Mouse (Mus musculus) midbrain, postnatal 0 days (tissue): ENCODE results near the gene Selenoi. TPM values are rescaled to one million over a fixed set of nuclear protein-coding genes. Genes with fewer than 3 reads are reported as not detected.

Experiments
- ATAC-seq: fragments of 200-750 bp; cut with Nextera tagmentation; 2 replicates; pipeline ENCODE4 v1.8.0; 2017; ENCODE audit warnings: moderate number of reproducible peaks, mild to moderate bottlenecking, moderate TSS enrichment, moderate library complexity; ENCODE audit not compliant: low FRiP score
- DNase-seq: peaks from one replicate; pipeline ENCODE4 v3.0.0-alpha.2; 2015; ENCODE audit warnings: low spot score
- H3K27ac ChIP-seq: fragments of 300-500 bp; sonication (generic); 2 replicates; pipeline ENCODE4 v1.5.1; 2014; ENCODE audit warnings: low read depth, mild to moderate bottlenecking, low read length, mixed read lengths
- H3K27me3 ChIP-seq: fragments of 300-500 bp; sonication (generic); 2 replicates; pipeline ENCODE4 v1.6.1; 2014; ENCODE audit warnings: low read length, control low read depth, mixed read lengths; ENCODE audit not compliant: insufficient read depth
- H3K36me3 ChIP-seq: fragments of 300-500 bp; sonication (generic); 2 replicates; pipeline ENCODE4 v1.6.1; 2014; ENCODE audit warnings: low read length, control low read depth, mixed read lengths; ENCODE audit not compliant: insufficient read depth
- H3K4me1 ChIP-seq: fragments of 300-500 bp; sonication (generic); 2 replicates; pipeline ENCODE4 v1.6.1; 2014; ENCODE audit warnings: mild to moderate bottlenecking, control low read depth, antibody characterized with exemption, low read length, mixed read lengths; ENCODE audit not compliant: insufficient read depth
- H3K4me2 ChIP-seq: fragments of 300-500 bp; sonication (generic); 2 replicates; pipeline ENCODE4 v1.6.1; 2014; ENCODE audit warnings: low read depth, mild to moderate bottlenecking, low read length, mixed read lengths; ENCODE audit not compliant: poor library complexity, severe bottlenecking
- H3K4me3 ChIP-seq: fragments of 300-500 bp; sonication (generic); 2 replicates; pipeline ENCODE4 v1.5.1; 2014; ENCODE audit warnings: low read depth, mild to moderate bottlenecking, low read length, moderate library complexity
- H3K9ac ChIP-seq: fragments of 300-500 bp; sonication (generic); replicated peaks from 2 replicates; pipeline ENCODE4 v1.6.1; 2014; ENCODE audit warnings: mild to moderate bottlenecking, low read length, moderate library complexity, mixed read lengths; ENCODE audit not compliant: poor library complexity, severe bottlenecking
- H3K9me3 ChIP-seq: fragments of 300-500 bp; sonication (generic); 2 replicates; pipeline ENCODE4 v1.6.1; 2016; ENCODE audit warnings: low read length, control low read depth
- CTCF ChIP-seq: IDR thresholded peaks from 2 replicates; pipeline ENCODE4 v1.5.1; 2016; ENCODE audit warnings: antibody characterized with exemption, mild to moderate bottlenecking
- WGBS: fragments of 180-500 bp; shearing (Covaris S2); extraction: QIAGEN DNeasy Blood & Tissue Kit; methylation state at CpG from one replicate; pipeline ENCODE4 v1.1.7; 2014; 5-methylcytosine and 5-hydroxymethylcytosine counted together
- polyA plus RNA-seq: library from polyadenylated mRNA; unstranded; fragments of >200 nt; fragmentation: Nextera tagmentation; extraction: Ambion mirVana; gene quantifications from 2 replicates; pipeline ENCODE4 v1.2.1, GENCODE M21; 2015
- total RNA-seq: library from RNA; depleted of rRNA; stranded (reverse); fragments of >200 nt; gene quantifications from 2 replicates; pipeline ENCODE4 v1.2.3, GENCODE M21; 2014; rRNA removed

Selenoi gene
- total RNA-seq = 99.1 and 113 TPM in 2 replicates
- 24.3 and 26.8 TPM in 2 replicates for polyA plus RNA-seq

DNA sequence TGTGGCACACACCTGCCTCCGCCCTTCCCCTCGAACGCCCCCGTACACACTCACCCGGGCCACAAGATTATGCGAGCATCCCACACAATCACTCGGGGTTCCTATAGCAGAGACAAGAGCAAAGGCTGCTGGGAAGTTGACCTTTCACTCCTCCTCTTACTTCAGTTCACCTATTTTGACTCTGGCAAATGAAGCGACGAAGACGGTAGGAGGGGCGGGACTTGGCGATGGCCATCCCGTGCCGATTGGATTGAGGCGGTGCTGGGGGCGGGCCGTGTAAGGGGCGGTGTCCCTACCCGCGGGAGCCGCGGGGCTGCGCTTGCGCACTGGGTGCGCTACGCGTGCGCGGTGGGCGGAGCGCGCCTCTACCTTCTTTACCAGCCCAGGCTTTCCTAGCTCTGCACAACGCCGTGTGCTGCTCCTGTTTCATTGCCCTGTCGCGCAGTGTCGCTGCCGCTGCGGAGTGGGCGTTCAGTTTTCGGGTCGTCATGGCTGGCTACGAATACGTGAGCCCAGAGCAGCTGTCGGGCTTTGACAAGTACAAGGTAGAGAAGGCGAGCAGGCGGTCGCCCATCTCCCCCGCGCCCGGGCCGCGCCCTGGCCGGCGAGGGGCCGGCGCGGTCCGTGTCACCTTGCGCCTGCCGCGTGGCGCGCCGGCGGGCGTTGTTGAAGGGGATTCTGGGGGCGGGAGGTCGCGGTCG is at the start of gene Selenoi:
Selenoi (plus strand) TSS at position 311 of the 701 bp plus-strand sequence.
- WGBS = 7% methylated on average over 58 of the region's 71 CpGs
- Histone ChIP-seq H3K9ac (peak within 1 kb of the TSS; percentile 90), H3K27ac (peak within 1 kb of the TSS; percentile 89), H3K9me3 (no peaks in the 10 kb centered on the region), H3K4me1 (peaks cover 7% of the 10 kb centered on the region; the same call in 1 of the 2 replicates), H3K27me3 (no peaks in the 10 kb centered on the region), H3K36me3 (no peaks in the 10 kb centered on the region), H3K4me2 (peak within 1 kb of the TSS; percentile 80), H3K4me3 (peak within 1 kb of the TSS; percentile 85)
- ATAC-seq (peak; percentile 100), DNase-seq (peak; percentile 99)
- TF ChIP-seq CTCF = peak; percentile 39; the same call in 1 of the 2 replicates

GRCm38 (mm10) chr5:30187687-30188485 is 44.5 kb upstream of the Selenoi start:
- no peak overlapping the region for H3K4me3 ChIP-seq
- no peaks in the 10 kb centered on the region for H3K9me3 ChIP-seq
- no peak overlapping the region for H3K4me2 ChIP-seq
- peaks cover 20% of the 10 kb centered on the region for H3K36me3 ChIP-seq
- no peaks in the 10 kb centered on the region for H3K27me3 ChIP-seq
- no peak overlapping the region for H3K27ac ChIP-seq
- no peak for ATAC-seq
- DNase-seq = no peak
- WGBS = 96% methylated on average over 12 of the region's 12 CpGs
- TF ChIP-seq CTCF = no peak
- H3K4me1 ChIP-seq = no peaks in the 10 kb centered on the region
- no peak overlapping the region for H3K9ac ChIP-seq

DNA sequence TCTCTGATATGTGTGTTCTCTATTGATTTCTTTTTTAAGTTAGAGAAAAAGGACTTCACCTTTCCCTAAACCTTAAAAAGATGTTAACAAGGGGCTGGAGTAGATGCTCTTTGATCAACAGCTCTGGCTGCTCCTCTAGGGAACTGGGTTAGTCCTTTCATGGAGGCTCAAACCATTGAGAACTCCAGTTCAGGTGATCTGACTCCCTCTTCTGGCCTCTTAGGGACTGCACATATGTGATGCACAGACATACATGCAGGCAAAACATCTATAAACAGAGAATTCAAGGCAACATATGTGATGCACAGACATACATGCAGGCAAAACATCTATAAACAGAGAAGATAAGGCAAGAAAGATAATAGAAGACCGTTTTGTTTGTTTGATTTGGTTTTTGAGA is 39.9 kb upstream of the Selenoi start:
- no peaks in the 10 kb centered on the region for H3K36me3 ChIP-seq
- H3K4me2 ChIP-seq = no peak overlapping the region
- H3K27ac ChIP-seq = no peak overlapping the region
- H3K9me3 ChIP-seq = no peaks in the 10 kb centered on the region
- H3K4me1 ChIP-seq = no peaks in the 10 kb centered on the region
- H3K9ac ChIP-seq = no peak overlapping the region
- TF ChIP-seq CTCF = peak; percentile 42
- no peaks in the 10 kb centered on the region for H3K27me3 ChIP-seq
- WGBS = 93% methylated on average over 1 of the region's 1 CpGs
- ATAC-seq (no peak), DNase-seq (no peak)
- H3K4me3 ChIP-seq = no peak overlapping the region

GRCm38 (mm10) chr5:30195340-30195739 is 37.0 kb upstream of the Selenoi start:
- 93% methylated on average over 5 of the region's 5 CpGs for WGBS
- H3K9me3 ChIP-seq = no peaks in the 10 kb centered on the region
- no peak overlapping the region for H3K9ac ChIP-seq
- no peaks in the 10 kb centered on the region for H3K36me3 ChIP-seq
- H3K27me3 ChIP-seq = no peaks in the 10 kb centered on the region
- no peak for TF ChIP-seq CTCF
- ATAC-seq (no peak), DNase-seq (no peak)
- no peak overlapping the region for H3K4me3 ChIP-seq
- H3K4me1 ChIP-seq = no peaks in the 10 kb centered on the region
- H3K4me2 ChIP-seq = no peak overlapping the region
- no peak overlapping the region for H3K27ac ChIP-seq

DNA sequence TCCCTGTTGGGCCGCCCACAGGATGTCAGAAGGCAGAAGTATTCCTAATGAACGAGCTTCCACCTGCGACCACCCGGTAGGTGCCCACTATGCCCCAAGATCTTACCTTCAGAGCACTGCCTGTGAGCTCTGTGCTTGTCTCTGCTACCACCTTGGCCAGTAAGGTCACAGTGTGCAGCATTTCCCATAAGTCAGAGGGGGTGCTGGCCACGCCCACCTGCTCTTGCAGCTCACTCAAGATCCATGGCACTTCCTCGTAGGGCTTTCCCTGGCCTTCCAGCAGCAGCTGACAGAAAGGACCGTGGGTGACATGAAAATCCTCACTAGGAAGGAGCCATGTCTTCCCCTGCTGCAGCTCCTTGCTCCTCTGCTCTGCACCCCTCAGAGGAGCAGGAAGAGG is 34.1 kb upstream of the Selenoi start:
- Histone ChIP-seq H3K4me1 (no peaks in the 10 kb centered on the region), H3K4me3 (no peak overlapping the region), H3K36me3 (no peaks in the 10 kb centered on the region), H3K4me2 (no peak overlapping the region), H3K9ac (no peak overlapping the region), H3K27ac (no peak overlapping the region), H3K9me3 (no peaks in the 10 kb centered on the region), H3K27me3 (no peaks in the 10 kb centered on the region)
- no peak for ATAC-seq
- TF ChIP-seq CTCF = no peak
- DNase-seq = no peak
- WGBS = 74% methylated on average over 7 of the region's 7 CpGs

DNA sequence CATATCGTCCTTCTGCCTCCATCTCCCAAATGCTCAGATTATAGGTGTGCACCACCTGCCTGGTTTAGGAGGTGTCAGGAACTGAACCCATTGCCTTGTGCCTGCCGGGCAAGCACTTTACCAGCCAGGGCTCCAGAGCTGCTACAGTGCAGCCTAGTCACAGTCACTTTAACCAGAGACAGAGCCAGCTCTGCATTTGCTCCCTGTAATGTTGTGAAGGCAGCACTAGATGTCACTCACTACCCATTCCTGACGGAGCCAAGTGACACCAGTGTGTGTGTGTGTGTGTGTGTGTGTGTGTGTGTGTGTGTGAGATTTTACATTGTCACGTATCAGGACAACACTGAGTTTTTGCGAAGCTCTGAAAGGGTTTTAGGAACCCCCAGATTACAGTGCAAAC is 30.9 kb upstream of the Selenoi start:
- H3K9me3 ChIP-seq = no peaks in the 10 kb centered on the region
- H3K4me3 ChIP-seq = no peak overlapping the region
- WGBS = 40% methylated on average over 5 of the region's 5 CpGs
- peak; percentile 86 for DNase-seq
- no peaks in the 10 kb centered on the region for H3K27me3 ChIP-seq
- H3K4me1 ChIP-seq = no peaks in the 10 kb centered on the region
- no peak overlapping the region for H3K27ac ChIP-seq
- peak; percentile 93 for TF ChIP-seq CTCF
- no peak overlapping the region for H3K9ac ChIP-seq
- no peaks in the 10 kb centered on the region for H3K36me3 ChIP-seq
- ATAC-seq = peak; percentile 79
- no peak overlapping the region for H3K4me2 ChIP-seq
